Mouse (Mus musculus) ES-Bruce4 (cell line): ENCODE results near the gene Baz2b.

Source experiments
- CTCF ChIP-seq: IDR thresholded peaks from one replicate; pipeline ENCODE4 v1.8.1; 2011; ENCODE audit warnings: low read depth, low read length
- EP300 ChIP-seq: IDR thresholded peaks from 2 replicates; pipeline ENCODE4 v1.6.1; 2011; ENCODE audit warnings: low read depth, low read length; ENCODE audit not compliant: insufficient read depth
- POLR2A ChIP-seq: IDR thresholded peaks from one replicate; pipeline ENCODE4 v1.8.1; 2011; ENCODE audit warnings: low read length; ENCODE audit not compliant: insufficient read depth

GRCm38 (mm10) chr2:60230361-60230760, 20.7 kb upstream of the Baz2b start:
- TF ChIP-seq EP300, result no peak
- TF ChIP-seq CTCF, result no peak
- TF ChIP-seq POLR2A, result no peak
